Mouse (Mus musculus): ENCODE data around the gene Ccr9.

GRCm38 (mm10) chr9:123631666-123632065 lies 46.6 kb upstream of the Ccr9 start:
- TF ChIP-seq POLR2A (IDR thresholded peaks at IDR 0.05; ENCODE audit: low read depth, low read length) (no peak), CTCF (IDR thresholded peaks at IDR 0.05; ENCODE audit: extremely low read depth, insufficient read length, insufficient replicate concordance, low read depth, low read length) (no peak)
